Mouse (Mus musculus) telencephalon, adult 2 months (tissue): ENCODE results near the gene Alkbh6.

Source experiments
- DNase-seq: peaks from one replicate; pipeline ENCODE4 v3.0.0-alpha.2; 2011; ENCODE audit warnings: low read depth, low spot score

Alkbh6 gene

GRCm38 (mm10) chr7:30328379-30328778 is 19.9 kb downstream of the Alkbh6 start:
- no peak for DNase-seq

DNA sequence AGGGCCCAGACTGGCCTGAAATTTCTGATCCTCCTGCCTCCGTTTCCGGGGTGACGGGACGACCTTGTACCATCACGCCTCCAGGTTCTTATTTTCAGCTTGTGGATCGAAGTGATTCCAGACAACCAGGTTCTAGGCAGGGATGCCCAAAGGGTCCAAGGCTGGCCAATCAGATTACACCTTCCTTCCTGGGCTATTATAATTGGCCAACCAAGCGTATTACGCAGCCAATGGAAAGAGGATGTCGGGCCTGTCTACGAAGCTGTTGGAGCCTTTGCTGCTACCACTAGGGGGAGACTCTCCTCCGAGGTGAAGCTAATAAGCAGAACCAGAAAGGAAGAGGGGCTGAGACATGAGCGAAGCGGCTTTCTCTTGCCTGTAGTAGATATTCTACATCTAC is 23.4 kb downstream of the Alkbh6 start:
- peak; percentile 99 for DNase-seq

GRCm38 (mm10) chr7:30332622-30333259 is 24.2 kb downstream of the Alkbh6 start:
- no peak for DNase-seq

- no peak for DNase-seq
Measured at GRCm38 (mm10) chr7:30333436-30333835, 24.9 kb downstream of the Alkbh6 start.

- DNase-seq: no peak
Measured at GRCm38 (mm10) chr7:30334563-30334962, 26.0 kb downstream of the Alkbh6 start.

DNA sequence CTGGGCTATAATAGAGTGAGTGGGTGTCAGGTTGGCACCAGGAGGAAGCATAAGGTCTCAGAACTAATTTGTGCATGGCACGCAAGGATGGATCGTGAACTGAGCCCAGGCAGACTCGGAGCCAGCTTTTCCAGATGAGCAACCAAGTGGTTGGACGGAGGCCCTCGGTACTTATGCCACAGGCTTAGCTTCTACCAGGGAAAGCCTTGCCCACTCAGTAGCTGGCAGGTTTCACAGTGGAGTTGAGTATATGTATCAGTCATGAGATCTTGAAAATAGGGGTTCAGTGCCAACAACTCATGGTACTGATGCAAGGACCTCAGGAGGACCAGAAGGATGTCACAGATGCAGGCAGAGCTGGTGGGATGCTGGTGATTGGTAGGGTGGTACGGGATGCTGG is 27.2 kb downstream of the Alkbh6 start:
- no peak for DNase-seq

- DNase-seq: peak; percentile 90
Measured at GRCm38 (mm10) chr7:30336384-30336783, 27.9 kb downstream of the Alkbh6 start.

GRCm38 (mm10) chr7:30339432-30340109 is 31.1 kb downstream of the Alkbh6 start:
- no peak for DNase-seq

DNA sequence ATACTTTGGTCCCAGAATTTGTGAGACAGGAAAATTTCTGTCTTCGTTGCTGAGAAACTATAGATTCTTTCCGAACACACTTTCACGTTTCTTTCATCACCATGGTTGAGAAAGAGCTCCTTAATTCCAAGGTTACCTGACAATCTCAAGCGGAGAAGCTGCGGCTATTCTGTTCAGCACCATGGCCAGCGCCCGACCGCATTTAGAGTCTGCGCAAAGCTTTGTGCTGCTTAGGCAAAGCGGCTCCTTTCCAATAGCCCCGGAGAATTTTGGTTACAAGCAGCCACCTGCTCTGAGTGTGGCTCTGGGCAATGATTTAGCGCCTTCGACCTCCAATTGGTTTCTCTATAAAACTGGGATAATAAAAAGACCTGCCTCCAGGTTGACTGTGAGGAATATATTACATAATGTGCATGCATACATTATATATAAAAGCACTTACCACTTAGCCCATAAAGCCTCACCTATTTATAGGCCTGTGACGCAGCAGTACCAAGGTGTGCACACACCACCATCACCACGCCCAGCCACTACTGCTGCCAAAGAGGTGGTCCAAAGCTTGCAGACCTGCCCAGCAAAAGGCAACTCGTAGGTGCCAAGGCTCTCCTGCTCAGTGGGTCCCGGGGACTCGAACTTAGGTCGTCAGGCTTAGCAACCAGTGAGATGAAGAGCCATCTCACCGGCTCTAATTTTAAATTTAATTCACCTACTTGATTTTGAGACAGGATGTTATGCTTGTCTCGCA is 38.3 kb downstream of the Alkbh6 start:
- DNase-seq: no peak

DNA sequence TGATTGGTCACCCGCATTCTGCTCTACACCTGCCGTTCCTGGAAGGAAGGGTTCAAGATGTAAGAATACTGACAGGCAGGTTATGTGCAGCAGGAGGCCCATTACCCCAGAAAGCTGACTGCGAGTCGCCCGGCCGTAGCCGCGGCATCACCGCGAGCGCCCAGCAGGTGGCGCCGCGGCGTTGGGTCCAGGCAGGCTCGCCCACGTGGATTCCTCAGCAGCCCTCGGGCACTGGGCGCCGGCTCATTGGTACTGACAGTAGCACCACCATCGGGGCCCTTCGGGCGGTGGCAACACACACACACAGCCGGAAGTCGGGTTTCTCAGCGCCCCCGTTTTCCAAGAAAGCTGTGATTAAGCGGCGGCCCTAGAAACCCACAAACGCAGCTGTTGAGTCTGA is 39.3 kb downstream of the Alkbh6 start:
- DNase-seq: peak; percentile 69

DNA sequence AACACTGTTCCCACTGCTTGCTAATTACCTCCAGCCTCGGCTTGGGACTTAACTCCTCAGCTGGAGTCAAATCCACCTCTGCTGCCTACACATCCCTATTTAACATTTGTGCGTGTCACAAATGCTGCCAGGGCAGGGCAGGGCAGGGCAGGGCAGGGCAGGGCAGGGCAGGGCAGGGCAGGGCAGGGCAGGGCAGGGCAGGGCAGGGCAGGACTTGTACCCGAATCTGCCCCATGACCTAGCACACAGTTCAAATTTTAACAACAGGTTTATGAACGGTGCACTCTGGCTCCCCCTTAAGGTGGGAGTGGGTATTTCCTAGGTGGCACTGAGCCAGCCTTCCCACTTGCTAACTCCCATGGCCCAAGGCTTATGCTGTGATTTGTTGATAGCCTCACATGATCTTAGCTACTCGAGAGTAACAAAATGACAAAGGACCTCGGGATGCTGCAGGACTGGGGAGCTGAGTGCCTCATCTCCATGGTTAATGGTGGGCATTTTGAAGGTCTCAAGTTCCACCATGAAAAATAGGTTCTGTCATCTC is 44.8 kb downstream of the Alkbh6 start:
- no peak for DNase-seq

DNA sequence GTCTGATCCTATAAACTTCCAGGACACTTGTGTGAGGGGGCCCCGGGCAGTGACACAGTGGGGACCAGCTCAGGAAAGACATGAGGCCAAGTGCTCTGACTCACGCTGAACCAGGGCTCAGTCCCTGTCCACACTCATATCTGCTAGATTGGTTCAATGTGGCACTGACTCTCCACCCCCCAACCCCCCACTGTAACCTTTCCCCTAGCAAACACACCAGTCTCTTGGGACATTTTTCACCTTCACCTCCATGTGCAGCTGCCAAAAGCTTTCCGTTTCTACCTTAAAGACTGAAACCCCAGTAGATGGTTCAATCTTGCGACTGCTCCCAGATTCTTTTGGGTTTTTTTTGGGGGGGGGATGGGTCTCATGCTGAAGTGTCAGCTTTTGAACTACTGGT is 45.5 kb downstream of the Alkbh6 start:
- DNase-seq: no peak

GRCm38 (mm10) chr7:30358378-30359186 is 50.1 kb downstream of the Alkbh6 start:
- DNase-seq: no peak

DNA sequence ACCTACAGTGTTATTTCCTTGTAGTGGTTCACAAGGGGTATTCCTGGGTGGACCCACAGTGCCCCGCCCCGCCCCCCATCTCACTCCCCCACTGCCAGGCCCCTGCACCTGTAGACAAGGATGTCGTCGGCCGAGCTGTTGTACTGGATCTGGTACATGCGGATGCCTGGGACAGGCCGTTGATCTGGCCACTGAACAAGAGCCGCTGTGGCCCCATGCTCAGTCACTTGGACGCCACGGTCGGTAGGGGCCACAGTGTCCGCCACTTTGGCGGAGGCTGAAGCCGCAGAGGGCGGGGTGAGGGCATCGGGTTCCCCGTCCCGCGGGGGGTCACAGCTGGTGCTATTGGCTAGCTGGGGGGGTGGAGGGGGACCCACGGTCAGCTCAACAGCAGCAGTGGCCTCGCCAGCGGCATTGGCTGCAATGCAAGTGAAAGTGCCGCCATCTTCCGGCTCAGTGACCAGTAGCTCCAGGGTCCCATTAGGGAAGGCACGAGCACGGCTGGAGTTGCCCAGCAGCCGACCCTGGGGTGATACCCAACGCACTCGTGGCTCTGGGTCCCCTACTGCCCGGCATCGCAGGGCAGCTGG is 50.9 kb downstream of the Alkbh6 start:
- no peak for DNase-seq

- no peak for DNase-seq
Measured at GRCm38 (mm10) chr7:30360028-30360427, 51.5 kb downstream of the Alkbh6 start.

- DNase-seq: peak; percentile 86
Measured at GRCm38 (mm10) chr7:30362652-30363343, 54.3 kb downstream of the Alkbh6 start, which contains the start of gene Lrfn3. Gene Lrfn3, minus strand, starts transcription at chr7:30362772.

DNA sequence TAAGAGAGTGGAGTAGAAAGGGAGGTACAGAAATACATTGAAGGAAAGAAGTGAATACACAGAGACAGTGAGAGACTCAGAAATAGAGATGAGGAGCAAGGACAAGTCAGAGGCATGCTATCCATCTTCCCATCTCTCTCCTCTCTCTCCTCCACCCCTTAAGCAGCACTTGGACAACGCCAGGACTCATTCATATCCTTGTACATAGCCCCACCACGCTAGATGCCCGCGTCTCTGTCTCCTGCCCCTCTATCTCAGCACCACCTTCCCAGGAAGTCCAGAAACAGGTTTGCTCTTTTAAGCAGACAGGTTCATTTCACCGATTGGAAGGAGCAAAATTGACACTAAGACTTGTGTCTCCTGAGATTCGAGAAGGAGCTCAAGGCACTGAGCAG is 54.8 kb downstream of the Alkbh6 start:
- DNase-seq: no peak
